Mouse (Mus musculus) hindbrain, embryonic 14.5 days (tissue): ENCODE data around the gene Slc35g3. TPM values are rescaled to one million over a fixed set of nuclear protein-coding genes. Genes with fewer than 3 reads are reported as not detected.
"Not testable (repeated sequence)": the region's sequence is repeated elsewhere in the genome, so short reads cannot be mapped to it uniquely, and the experiment has no call there.

Source experiments
- ATAC-seq: fragments of 200-750 bp; cut with Nextera tagmentation; 2 replicates; pipeline ENCODE4 v1.8.0; 2017; ENCODE audit warnings: moderate number of reproducible peaks, mild to moderate bottlenecking, moderate TSS enrichment, moderate library complexity; ENCODE audit not compliant: low FRiP score
- DNase-seq: peaks from one replicate; pipeline ENCODE4 v3.0.0-alpha.2; 2015; ENCODE audit warnings: low spot score
- H3K27ac ChIP-seq: fragments of 300-500 bp; sonication (generic); 2 replicates; pipeline ENCODE4 v1.5.1; 2014; ENCODE audit warnings: mild to moderate bottlenecking, moderate library complexity
- H3K27me3 ChIP-seq: fragments of 300-500 bp; sonication (generic); 2 replicates; pipeline ENCODE4 v1.6.1; 2014; ENCODE audit warnings: mild to moderate bottlenecking, low read length, mixed read lengths; ENCODE audit not compliant: control insufficient read depth, insufficient read depth
- H3K36me3 ChIP-seq: fragments of 300-500 bp; sonication (generic); replicated peaks from 2 replicates; pipeline ENCODE4 v1.6.1; 2014; ENCODE audit not compliant: control insufficient read depth, insufficient read depth
- H3K4me1 ChIP-seq: fragments of 300-500 bp; sonication (generic); replicated peaks from 2 replicates; pipeline ENCODE4 v1.6.1; 2014; ENCODE audit warnings: antibody characterized with exemption, low read length, mixed read lengths; ENCODE audit not compliant: control insufficient read depth, insufficient read depth
- H3K4me2 ChIP-seq: fragments of 300-500 bp; sonication (generic); replicated peaks from 2 replicates; pipeline ENCODE4 v1.6.1; 2014; ENCODE audit warnings: mild to moderate bottlenecking, moderate library complexity
- H3K4me3 ChIP-seq: fragments of 300-500 bp; sonication (generic); replicated peaks from 2 replicates; pipeline ENCODE4 v1.5.1; 2014; ENCODE audit warnings: mild to moderate bottlenecking, low read length
- H3K9ac ChIP-seq: fragments of 300-500 bp; sonication (generic); 2 replicates; pipeline ENCODE4 v1.6.1; 2014
- H3K9me3 ChIP-seq: fragments of 300-500 bp; sonication (generic); 2 replicates; pipeline ENCODE4 v1.6.1; 2016; ENCODE audit warnings: low read length; ENCODE audit not compliant: control insufficient read depth
- WGBS: fragments of 180-500 bp; shearing (Covaris S2); extraction: QIAGEN DNeasy Blood & Tissue Kit; methylation state at CpG from one replicate; pipeline ENCODE4 v1.1.7; 2014; 5-methylcytosine and 5-hydroxymethylcytosine counted together
- polyA plus RNA-seq: library from polyadenylated mRNA; unstranded; fragments of >200 nt; fragmentation: Nextera tagmentation; extraction: Ambion mirVana; gene quantifications from 2 replicates; pipeline ENCODE4 v1.2.1, GENCODE M21; 2014

Gene Slc35g3
- polyA plus RNA-seq, 1 experiment from 2014 or later, result 0.39 TPM

GRCm38 (mm10) chr11:69758971-69759721 lies 2.6 kb downstream of the Slc35g3 start:
- WGBS, result 0% methylated on average over 37 of the region's 37 CpGs
- Histone ChIP-seq H3K4me1 (peaks cover 44% of the 10 kb centered on the region), H3K36me3 (no peaks in the 10 kb centered on the region), H3K9me3 (no peaks in the 10 kb centered on the region), H3K9ac (peak overlapping the region; percentile 86), H3K4me3 (peak overlapping the region; percentile 49), H3K27me3 (no peaks in the 10 kb centered on the region), H3K27ac (peak overlapping the region; percentile 99), H3K4me2 (peak overlapping the region; percentile 61)
- DNase-seq (peak; percentile 86), ATAC-seq (peak; percentile 87)

GRCm38 (mm10) chr11:69758478-69758970 lies 3.2 kb downstream of the Slc35g3 start, which contains the start of gene Polr2a:
Gene Polr2a, minus strand, starts transcription at chr11:69758637.
- H3K27ac ChIP-seq, result peak within 1 kb of the TSS; percentile 99
- under 1% methylated on average over 36 of the region's 36 CpGs for WGBS
- peak; percentile 97 for ATAC-seq
- peak within 1 kb of the TSS; percentile 49 for H3K4me3 ChIP-seq
- no peaks in the 10 kb centered on the region for H3K27me3 ChIP-seq
- no peaks in the 10 kb centered on the region for H3K36me3 ChIP-seq
- H3K4me1 ChIP-seq, result peaks cover 48% of the 10 kb centered on the region
- H3K4me2 ChIP-seq, result peak within 1 kb of the TSS; percentile 61
- H3K9me3 ChIP-seq, result no peaks in the 10 kb centered on the region
- peak; percentile 99 for DNase-seq
- H3K9ac ChIP-seq, result peak within 1 kb of the TSS; percentile 86

GRCm38 (mm10) chr11:69758090-69758456 lies 3.7 kb downstream of the Slc35g3 start:
- peaks cover 50% of the 10 kb centered on the region for H3K4me1 ChIP-seq
- peak overlapping the region; percentile 49 for H3K4me3 ChIP-seq
- peak; percentile 96 for DNase-seq
- H3K4me2 ChIP-seq, result peak overlapping the region; percentile 61
- no peaks in the 10 kb centered on the region for H3K9me3 ChIP-seq
- 0% methylated on average over 26 of the region's 26 CpGs for WGBS
- H3K36me3 ChIP-seq, result no peaks in the 10 kb centered on the region
- H3K27ac ChIP-seq, result peak overlapping the region; percentile 99
- peak overlapping the region; percentile 86 for H3K9ac ChIP-seq
- peak; percentile 86 for ATAC-seq
- no peaks in the 10 kb centered on the region for H3K27me3 ChIP-seq

GRCm38 (mm10) chr11:69757303-69758089 lies 4.3 kb downstream of the Slc35g3 start:
- Histone ChIP-seq H3K27ac (peak overlapping the region; percentile 99), H3K9me3 (no peaks in the 10 kb centered on the region), H3K4me2 (peak overlapping the region; percentile 61), H3K4me1 (peaks cover 51% of the 10 kb centered on the region), H3K27me3 (no peaks in the 10 kb centered on the region), H3K9ac (peak overlapping the region; percentile 86), H3K4me3 (peak overlapping the region; percentile 49), H3K36me3 (no peaks in the 10 kb centered on the region)
- ATAC-seq, result no peak
- WGBS, result 48% methylated on average over 9 of the region's 9 CpGs
- DNase-seq, result no peak

GRCm38 (mm10) chr11:69754701-69755100 lies 7.1 kb downstream of the Slc35g3 start:
- ATAC-seq (no peak), DNase-seq (peak; percentile 80)
- H3K9ac ChIP-seq, result peak overlapping the region; percentile 38; the same call in 1 of the 2 replicates
- H3K4me2 ChIP-seq, result peak overlapping the region; percentile 61
- no peaks in the 10 kb centered on the region for H3K9me3 ChIP-seq
- H3K4me1 ChIP-seq, result peaks cover 42% of the 10 kb centered on the region
- 60% methylated on average over 3 of the region's 3 CpGs for WGBS
- H3K36me3 ChIP-seq, result no peaks in the 10 kb centered on the region
- no peaks in the 10 kb centered on the region for H3K27me3 ChIP-seq
- no peak overlapping the region for H3K4me3 ChIP-seq
- H3K27ac ChIP-seq, result no peak overlapping the region

GRCm38 (mm10) chr11:69754233-69754632 lies 7.5 kb downstream of the Slc35g3 start:
- Histone ChIP-seq H3K4me3 (no peak overlapping the region), H3K36me3 (no peaks in the 10 kb centered on the region), H3K9ac (no peak overlapping the region), H3K27ac (no peak overlapping the region), H3K4me1 (peaks cover 41% of the 10 kb centered on the region), H3K9me3 (no peaks in the 10 kb centered on the region), H3K4me2 (peak overlapping the region; percentile 61), H3K27me3 (no peaks in the 10 kb centered on the region)
- ATAC-seq, result no peak
- WGBS, result 91% methylated on average over 5 of the region's 5 CpGs
- no peak for DNase-seq

GRCm38 (mm10) chr11:69752686-69753085 lies 9.1 kb downstream of the Slc35g3 start:
- no peak overlapping the region for H3K4me3 ChIP-seq
- no peaks in the 10 kb centered on the region for H3K9me3 ChIP-seq
- no peaks in the 10 kb centered on the region for H3K27me3 ChIP-seq
- no peak overlapping the region for H3K27ac ChIP-seq
- H3K4me1 ChIP-seq, result peaks cover 40% of the 10 kb centered on the region
- H3K4me2 ChIP-seq, result no peak overlapping the region
- ATAC-seq (no peak), DNase-seq (no peak)
- no peak overlapping the region for H3K9ac ChIP-seq
- peaks cover 7% of the 10 kb centered on the region for H3K36me3 ChIP-seq

- Histone ChIP-seq H3K9ac (no peak overlapping the region), H3K9me3 (no peaks in the 10 kb centered on the region), H3K36me3 (peaks cover 18% of the 10 kb centered on the region), H3K27ac (no peak overlapping the region), H3K27me3 (no peaks in the 10 kb centered on the region), H3K4me3 (no peak overlapping the region), H3K4me1 (peaks cover 30% of the 10 kb centered on the region), H3K4me2 (no peak overlapping the region)
- DNase-seq (no peak), ATAC-seq (no peak)
- WGBS, result 93% methylated on average over 3 of the region's 3 CpGs
Measured at GRCm38 (mm10) chr11:69751635-69752034, 10.1 kb downstream of the Slc35g3 start.

- H3K9ac ChIP-seq, H3K27ac ChIP-seq, H3K4me3 ChIP-seq, H3K27me3 ChIP-seq, ATAC-seq, H3K4me2 ChIP-seq, H3K4me1 ChIP-seq, DNase-seq, H3K9me3 ChIP-seq: not testable (repeated sequence)
- H3K36me3 ChIP-seq, result peaks cover 32% of the 10 kb centered on the region
- 96% methylated on average over 2 of the region's 3 CpGs for WGBS
Measured at GRCm38 (mm10) chr11:69731408-69731807, 30.4 kb downstream of the Slc35g3 start.
